Mouse (Mus musculus): ENCODE results near the gene Unc45b.
"Not testable (repeated sequence)": the region's sequence is repeated elsewhere in the genome, so short reads cannot be mapped to it uniquely, and the experiment has no call there.

Gene Unc45b

GRCm38 (mm10) chr11:82947457-82947856 is 37.1 kb downstream of the Unc45b start:
- peak; percentile 49 for DNase-seq (ENCODE audit: low spot score in 2 of 2)

- no peak for DNase-seq (ENCODE audit: low spot score in 2 of 2)
Observed at GRCm38 (mm10) chr11:82949036-82949435, 38.7 kb downstream of the Unc45b start.

GRCm38 (mm10) chr11:82950736-82951481 is 40.6 kb downstream of the Unc45b start, which contains the start of gene Slfn5:
Gene Slfn5, plus strand, starts transcription at chr11:82951349.
- DNase-seq (ENCODE audit: low spot score in 2 of 2): no peak

- peak in 1 of 2 experiments; percentile 38 for DNase-seq (ENCODE audit: low spot score in 2 of 2)
Observed at GRCm38 (mm10) chr11:82951865-82952611, 41.7 kb downstream of the Unc45b start.

- DNase-seq (ENCODE audit: low spot score in 2 of 2): peak; percentile 56 to 62
Observed at GRCm38 (mm10) chr11:82952612-82953542, 42.5 kb downstream of the Unc45b start.

- no peak for DNase-seq (ENCODE audit: low spot score in 2 of 2)
Observed at GRCm38 (mm10) chr11:82954631-82955030, 44.3 kb downstream of the Unc45b start.

GRCm38 (mm10) chr11:82956925-82957324 is 46.6 kb downstream of the Unc45b start:
- no peak for DNase-seq (ENCODE audit: low spot score in 2 of 2)

GRCm38 (mm10) chr11:82959613-82960012 is 49.3 kb downstream of the Unc45b start:
- peak in 1 of 2 experiments; percentile 61 for DNase-seq (ENCODE audit: low spot score in 2 of 2)

- no peak for DNase-seq (ENCODE audit: low spot score in 2 of 2)
Observed at GRCm38 (mm10) chr11:82961743-82962142, 51.4 kb downstream of the Unc45b start.

GRCm38 (mm10) chr11:82962215-82962614 is 51.9 kb downstream of the Unc45b start:
- DNase-seq (ENCODE audit: low spot score in 2 of 2): no peak

GRCm38 (mm10) chr11:82970712-82971589 is 60.6 kb downstream of the Unc45b start:
- peak in 1 of 2 experiments; percentile 44 for DNase-seq (ENCODE audit: low spot score in 2 of 2)

GRCm38 (mm10) chr11:82971590-82971974 is 61.2 kb downstream of the Unc45b start:
- DNase-seq (ENCODE audit: low spot score in 2 of 2): no peak

- no peak for DNase-seq (ENCODE audit: low spot score in 2 of 2)
Observed at GRCm38 (mm10) chr11:82973916-82974315, 63.6 kb downstream of the Unc45b start.

GRCm38 (mm10) chr11:82982409-82982808 is 72.1 kb downstream of the Unc45b start:
- not testable (repeated sequence) for DNase-seq (ENCODE audit: low spot score in 2 of 2)

GRCm38 (mm10) chr11:82983193-82983592 is 72.8 kb downstream of the Unc45b start:
- no peak for DNase-seq (ENCODE audit: low spot score in 2 of 2)

- DNase-seq (ENCODE audit: low spot score in 2 of 2): no peak
Observed at GRCm38 (mm10) chr11:82987621-82988020, 77.3 kb downstream of the Unc45b start.

- DNase-seq (ENCODE audit: low spot score in 2 of 2): no peak
Observed at GRCm38 (mm10) chr11:82989357-82989756, 79.0 kb downstream of the Unc45b start.

- DNase-seq (ENCODE audit: low spot score in 2 of 2): peak; percentile 23 to 34
Observed at GRCm38 (mm10) chr11:82990612-82991385, 80.4 kb downstream of the Unc45b start.

GRCm38 (mm10) chr11:82991469-82992166 is 81.3 kb downstream of the Unc45b start, which contains the start of gene Slfn9:
Gene Slfn9, minus strand, starts transcription at chr11:82991830.
- DNase-seq (ENCODE audit: low spot score in 2 of 2): peak; percentile 8 to 31
